Comparison of ENCODE assay signal across 26 mouse cellular contexts in genomic region chr19:43976661-43977060, GRCm38 (mm10). TPM values are rescaled to one million over a fixed set of nuclear protein-coding genes. Genes with fewer than 3 reads are reported as not detected.
DNase-seq lines count a peak whose midpoint lies in the region; ATAC-seq and TF ChIP-seq lines count a peak whose summit lies in the region.
"Had no signal": no experiment of that assay in that cellular context is flagged by ENCODE, and none has a peak within 500 bp of the region (broad histone marks: within the 10 kb centered on the region; RNA-seq: fewer than 3 reads in every experiment).

No protein-coding gene starts in this region.

- H3K9me3 ChIP-seq in heart, embryonic 10.5 days, result no peaks in the 10 kb centered on the region
- H3K9me3 ChIP-seq in lung, embryonic 16.5 days (ENCODE audit: control insufficient read depth, low read length), result no peaks in the 10 kb centered on the region
- H3K9me3 ChIP-seq: forebrain, embryonic 15.5 days; limb, embryonic 12.5 days; midbrain, embryonic 13.5 days had no signal

- H3K4me2 ChIP-seq in lung, embryonic 16.5 days (ENCODE audit: low read depth, low read length), result no peak overlapping the region
- H3K4me2 ChIP-seq: forebrain, embryonic 15.5 days; limb, embryonic 12.5 days; midbrain, embryonic 13.5 days had no signal

- H3K4me1 ChIP-seq in heart, embryonic 10.5 days, result peaks cover 7% of the 10 kb centered on the region; the same call in 1 of the 2 replicates
- no peaks in the 10 kb centered on the region for H3K4me1 ChIP-seq in lung, embryonic 16.5 days (replicated peaks; ENCODE audit: control insufficient read depth, insufficient read depth, low read length)
- H3K4me1 ChIP-seq in lung, adult 2 months (ENCODE audit: control insufficient read depth, insufficient read depth, low read length), result no peaks in the 10 kb centered on the region
- H3K4me1 ChIP-seq: forebrain, embryonic 15.5 days; limb, embryonic 12.5 days; midbrain, embryonic 13.5 days had no signal

- 51% methylated on average over 6 of the region's 6 CpGs for WGBS in heart, embryonic 10.5 days
- WGBS in lung, embryonic 16.5 days, result 48% methylated on average over 6 of the region's 6 CpGs
- WGBS in lung, adult 2 months, result 44% methylated on average over 6 of the region's 6 CpGs

- H3K36me3 ChIP-seq in heart, embryonic 10.5 days, result no peaks in the 10 kb centered on the region
- no peaks in the 10 kb centered on the region for H3K36me3 ChIP-seq in lung, embryonic 16.5 days (ENCODE audit: control insufficient read depth, insufficient read depth, low read length)
- H3K36me3 ChIP-seq: forebrain, embryonic 15.5 days; limb, embryonic 12.5 days; midbrain, embryonic 13.5 days had no signal

- 0 out of 2 replicates have a peak, but pooled peaks have one; percentile 31 for ATAC-seq in lung, embryonic 16.5 days (ENCODE audit: low read depth)
- no peak for ATAC-seq in megakaryocyte, adult 5-6 weeks (ENCODE audit: poor library complexity, severe bottlenecking)
- ATAC-seq: forebrain, embryonic 15.5 days; hindbrain, embryonic 16.5 days; midbrain, embryonic 13.5 days had no signal

- H3K4me3 ChIP-seq in heart, embryonic 10.5 days, result no peak overlapping the region
- no peak overlapping the region for H3K4me3 ChIP-seq in lung, embryonic 16.5 days (ENCODE audit: low read length)
- no peak overlapping the region for H3K4me3 ChIP-seq in lung, adult 2 months (replicated peaks; ENCODE audit: extremely low read depth, low read depth, low read length)
- H3K4me3 ChIP-seq: forebrain, embryonic 15.5 days; heart, adult 2 months; limb, embryonic 12.5 days; midbrain, embryonic 13.5 days; myocyte had no signal

- H3K9ac ChIP-seq in lung, embryonic 16.5 days (ENCODE audit: low read length), result no peak overlapping the region
- H3K9ac ChIP-seq: forebrain, embryonic 15.5 days; limb, embryonic 12.5 days; midbrain, embryonic 13.5 days had no signal

- TF ChIP-seq CTCF in lung, adult 2 months (IDR thresholded peaks at IDR 0.05; ENCODE audit: insufficient read depth, low read length), result no peak

- no peak for TF ChIP-seq POLR2A in lung, adult 2 months (IDR thresholded peaks at IDR 0.05; ENCODE audit: borderline replicate concordance, extremely low read depth, low read depth, low read length)

- no peaks in the 10 kb centered on the region for H3K27me3 ChIP-seq in heart, embryonic 10.5 days (ENCODE audit: insufficient read depth, poor library complexity, severe bottlenecking)
- no peaks in the 10 kb centered on the region for H3K27me3 ChIP-seq in lung, embryonic 16.5 days (ENCODE audit: control insufficient read depth, insufficient read depth, low read depth, low read length)
- H3K27me3 ChIP-seq: forebrain, embryonic 15.5 days; limb, embryonic 12.5 days; midbrain, embryonic 13.5 days had no signal

- H3K27ac ChIP-seq in heart, embryonic 10.5 days, result no peak overlapping the region
- no peak overlapping the region for H3K27ac ChIP-seq in lung, embryonic 16.5 days (ENCODE audit: low read length)
- H3K27ac ChIP-seq: forebrain, embryonic 15.5 days; heart, adult 2 months; limb, embryonic 12.5 days; midbrain, embryonic 13.5 days had no signal

- DNase-seq in heart, adult 18-20 months, result peak; percentile 17 to 23
- no peak for DNase-seq in heart, embryonic 10.5 days (ENCODE audit: low spot score)
- no peak for DNase-seq in lung, adult 2 months
- DNase-seq in ZHBTc4 (ENCODE audit: low read depth, low spot score), result peak; percentile 88
- peak; percentile 19 for DNase-seq in skeletal muscle tissue, adult 2 months (ENCODE audit: low read depth, low spot score)
- DNase-seq: adrenal gland, postnatal 14 days; B cell, adult 2 months; cerebellum, adult 11 months; cerebellum, postnatal 14 days; embryo, embryonic 11 days; kidney, adult 18-20 months; kidney, postnatal 10 days had no signal

RNA-seq across cellular contexts. Expression of gene Cpn1, which starts 9.7 kb away (rescaled TPM):
- total RNA-seq in heart, adult 18-20 months (2021), result not detected
- 0.80 and 12.9 TPM in 2 replicates for polyA plus RNA-seq in heart, embryonic 10.5 days (2016; fragmentation: Nextera tagmentation; extraction: Ambion mirVana)
- 4.9 and 5.5 TPM in 2 replicates for polyA plus RNA-seq in lung, embryonic 16.5 days (2015; fragmentation: Nextera tagmentation; extraction: Ambion mirVana)
- 4.3 and 5.0 TPM in 2 replicates for polyA plus RNA-seq in lung, adult 2 months (2012; rRNA removed)
- total RNA-seq in megakaryocyte, adult 5-6 weeks (2015), result 0.16 TPM in 1 of 2 replicates, not detected in the other
- 0.20 and 0.77 TPM in 2 replicates for total RNA-seq in megakaryocyte, adult 5-6 weeks (2017)
- total RNA-seq: hematopoietic stem cell, adult 5-6 weeks had no signal
- polyA plus RNA-seq: myocyte had no signal

RNA-seq across cellular contexts. Expression of gene Dnmbp, which starts 36.7 kb away (rescaled TPM):
- 1 to 10 TPM; 9.0 to 10.0 TPM for total RNA-seq in heart, adult 18-20 months (2021)
- 11.9 and 15.1 TPM in 2 replicates for polyA plus RNA-seq in heart, embryonic 10.5 days (2016; fragmentation: Nextera tagmentation; extraction: Ambion mirVana)
- 20.4 and 22.1 TPM in 2 replicates for polyA plus RNA-seq in lung, embryonic 16.5 days (2015; fragmentation: Nextera tagmentation; extraction: Ambion mirVana)
- 17.1 and 18.6 TPM in 2 replicates for polyA plus RNA-seq in lung, adult 2 months (2012; rRNA removed)
- 5.4 and 7.2 TPM in 2 replicates for total RNA-seq in megakaryocyte, adult 5-6 weeks (2015)
- 9.7 and 11.1 TPM in 2 replicates for total RNA-seq in megakaryocyte, adult 5-6 weeks (2017)

RNA-seq across cellular contexts. Expression of gene Cyp2c23, which starts 52.3 kb away (rescaled TPM):
- total RNA-seq in heart, adult 18-20 months (2021), result under 1 TPM in 1 of 2 experiments, not detected in 1; 0.15 TPM
- 0.11 TPM in 1 of 2 replicates, not detected in the other for polyA plus RNA-seq in heart, embryonic 10.5 days (2016; fragmentation: Nextera tagmentation; extraction: Ambion mirVana)
- polyA plus RNA-seq in lung, embryonic 16.5 days (2015; fragmentation: Nextera tagmentation; extraction: Ambion mirVana), result 0.55 and 1.4 TPM in 2 replicates
- 0.53 and 0.65 TPM in 2 replicates for polyA plus RNA-seq in lung, adult 2 months (2012; rRNA removed)
- not detected in 2 replicates for total RNA-seq in megakaryocyte, adult 5-6 weeks (2015)
- total RNA-seq in megakaryocyte, adult 5-6 weeks (2017), result not detected in 2 replicates
- total RNA-seq: heart, adult 2 months; hematopoietic stem cell, adult 5-6 weeks; layer of hippocampus, adult 18-20 months; layer of hippocampus, postnatal 25 days had no signal
- polyA plus RNA-seq: embryonic facial prominence, embryonic 14.5 days; forebrain, embryonic 15.5 days; heart, adult 2 months; hindbrain, embryonic 16.5 days; neural tube, embryonic 14.5 days; spleen, adult 2 months had no signal

Comparison
In these comparisons a context has a peak if more than half of its experiments do, and no peak if none do; other contexts are left out.
1. DNase-seq: peak in heart, adult 18-20 months (2 of 2), ZHBTc4 (single experiment) and skeletal muscle tissue, adult 2 months (single experiment); none in heart, embryonic 10.5 days (single experiment) and lung, adult 2 months (single experiment).